Mouse (Mus musculus) hindbrain, embryonic 16.5 days (tissue): ENCODE measurements around the gene Zglp1. TPM values are rescaled to one million over a fixed set of nuclear protein-coding genes. Genes with fewer than 3 reads are reported as not detected.
A peak's percentile ranks its signal among the peaks of the same experiment; 100 is the strongest.

Source experiments
- ATAC-seq: fragments of 200-750 bp; cut with Nextera tagmentation; 2 replicates; pipeline ENCODE4 v1.8.0; 2017; ENCODE audit warnings: moderate TSS enrichment, moderate library complexity
- H3K27ac ChIP-seq: fragments of 300-500 bp; sonication (generic); 2 replicates; pipeline ENCODE4 v1.5.1; 2014; ENCODE audit warnings: low read depth, mild to moderate bottlenecking, control low read depth, low read length, moderate library complexity
- H3K27me3 ChIP-seq: fragments of 300-500 bp; sonication (generic); replicated peaks from 2 replicates; pipeline ENCODE4 v1.6.1; 2014; ENCODE audit warnings: low read length; ENCODE audit not compliant: control insufficient read depth, insufficient read depth
- H3K36me3 ChIP-seq: fragments of 300-500 bp; sonication (generic); 2 replicates; pipeline ENCODE4 v1.6.1; 2014; ENCODE audit warnings: mild to moderate bottlenecking, low read length, moderate library complexity, mixed read lengths; ENCODE audit not compliant: control insufficient read depth, insufficient read depth
- H3K4me1 ChIP-seq: fragments of 300-500 bp; sonication (generic); 2 replicates; pipeline ENCODE4 v1.6.1; 2014; ENCODE audit warnings: low read depth, low read length; ENCODE audit not compliant: control insufficient read depth, insufficient read depth
- H3K4me2 ChIP-seq: fragments of 300-500 bp; sonication (generic); 2 replicates; pipeline ENCODE4 v1.6.1; 2014; ENCODE audit warnings: mild to moderate bottlenecking, low read length, control low read depth, moderate library complexity
- H3K4me3 ChIP-seq: fragments of 300-500 bp; sonication (generic); 2 replicates; pipeline ENCODE4 v1.5.1; 2014; ENCODE audit warnings: mild to moderate bottlenecking, low read length, control low read depth, moderate library complexity
- H3K9ac ChIP-seq: fragments of 300-500 bp; sonication (generic); 2 replicates; pipeline ENCODE4 v1.6.1; 2014; ENCODE audit warnings: low read depth, mild to moderate bottlenecking, control low read depth, low read length, moderate library complexity
- H3K9me3 ChIP-seq: fragments of 300-500 bp; sonication (generic); 2 replicates; pipeline ENCODE4 v1.6.1; 2014; ENCODE audit warnings: mild to moderate bottlenecking, low read length, moderate library complexity; ENCODE audit not compliant: control insufficient read depth
- WGBS: fragments of 180-500 bp; shearing (Covaris S2); extraction: QIAGEN DNeasy Blood & Tissue Kit; methylation state at CpG from one replicate; pipeline ENCODE4 v1.1.7; 2014; 5-methylcytosine and 5-hydroxymethylcytosine counted together
- polyA plus RNA-seq: library from polyadenylated mRNA; unstranded; fragments of >200 nt; fragmentation: Nextera tagmentation; extraction: Ambion mirVana; gene quantifications from 2 replicates; pipeline ENCODE4 v1.2.1, GENCODE M21; 2015

The Zglp1 gene
- polyA plus RNA-seq, 1 experiment from 2014 or later, result 1.5 TPM

GRCm38 (mm10) chr9:21100447-21101161 is 33.7 kb upstream of the Zglp1 start:
- ATAC-seq, result peak; percentile 63
- no peaks in the 10 kb centered on the region for H3K36me3 ChIP-seq
- no peak overlapping the region for H3K4me3 ChIP-seq
- H3K27me3 ChIP-seq, result no peaks in the 10 kb centered on the region
- no peak overlapping the region for H3K9ac ChIP-seq
- H3K4me1 ChIP-seq, result no peaks in the 10 kb centered on the region
- H3K9me3 ChIP-seq, result no peaks in the 10 kb centered on the region
- no peak overlapping the region for H3K4me2 ChIP-seq
- 43% methylated on average over 15 of the region's 15 CpGs for WGBS
- no peak overlapping the region for H3K27ac ChIP-seq

- WGBS, result 89% methylated on average over 8 of the region's 8 CpGs
- Histone ChIP-seq H3K9me3 (no peaks in the 10 kb centered on the region), H3K4me2 (no peak overlapping the region), H3K4me1 (no peaks in the 10 kb centered on the region), H3K27me3 (no peaks in the 10 kb centered on the region), H3K4me3 (no peak overlapping the region), H3K36me3 (no peaks in the 10 kb centered on the region), H3K9ac (no peak overlapping the region), H3K27ac (no peak overlapping the region)
- no peak for ATAC-seq
Observed at GRCm38 (mm10) chr9:21097793-21098192, 30.9 kb upstream of the Zglp1 start.

- Histone ChIP-seq H3K4me2 (no peak overlapping the region), H3K27ac (no peak overlapping the region)
- WGBS, result 66% methylated on average over 4 of the region's 4 CpGs
Observed at GRCm38 (mm10) chr9:21095958-21096357, 29.1 kb upstream of the Zglp1 start.

GRCm38 (mm10) chr9:21093423-21093822 is 26.5 kb upstream of the Zglp1 start:
- H3K4me2 ChIP-seq, result no peak overlapping the region
- no peak overlapping the region for H3K9ac ChIP-seq
- H3K9me3 ChIP-seq, result no peaks in the 10 kb centered on the region
- H3K27me3 ChIP-seq, result no peaks in the 10 kb centered on the region
- no peak overlapping the region for H3K4me3 ChIP-seq
- WGBS, result 92% methylated on average over 9 of the region's 9 CpGs
- no peak for ATAC-seq
- H3K27ac ChIP-seq, result no peak overlapping the region
- peaks cover 6% of the 10 kb centered on the region; the same call in 1 of the 2 replicates for H3K36me3 ChIP-seq
- H3K4me1 ChIP-seq, result peaks cover 12% of the 10 kb centered on the region

More at GRCm38 (mm10) chr9:21095958-21096357, 29.1 kb upstream of the Zglp1 start:
- Histone ChIP-seq H3K4me3 (no peak overlapping the region), H3K36me3 (no peaks in the 10 kb centered on the region), H3K9me3 (no peaks in the 10 kb centered on the region), H3K4me1 (peaks cover under 1% of the 10 kb centered on the region), H3K27me3 (no peaks in the 10 kb centered on the region), H3K9ac (no peak overlapping the region)
- ATAC-seq, result no peak

GRCm38 (mm10) chr9:21091707-21092320 is 24.9 kb upstream of the Zglp1 start, which contains the start of the genes Gm38431 and Raver1:
Gm38431 (minus strand) TSS chr9:21091997.
Raver1 (minus strand) TSS chr9:21092008.
- Histone ChIP-seq H3K27ac (peak within 1 kb of the TSS; percentile 83), H3K27me3 (no peaks in the 10 kb centered on the region), H3K4me2 (peak within 1 kb of the TSS; percentile 77), H3K9ac (peak within 1 kb of the TSS; percentile 71), H3K4me3 (peak within 1 kb of the TSS; percentile 59), H3K36me3 (peaks cover 10% of the 10 kb centered on the region; the same call in 1 of the 2 replicates), H3K4me1 (peaks cover 12% of the 10 kb centered on the region), H3K9me3 (no peaks in the 10 kb centered on the region)
- under 1% methylated on average over 54 of the region's 54 CpGs for WGBS
- ATAC-seq, result peak; percentile 100

- peak; percentile 3; the same call in 1 of the 2 replicates for ATAC-seq
Observed at GRCm38 (mm10) chr9:21090972-21091706, 24.2 kb upstream of the Zglp1 start.

GRCm38 (mm10) chr9:21090537-21090936 is 23.6 kb upstream of the Zglp1 start:
- Histone ChIP-seq H3K27me3 (no peaks in the 10 kb centered on the region), H3K27ac (no peak overlapping the region), H3K4me1 (peaks cover 12% of the 10 kb centered on the region), H3K36me3 (peaks cover 16% of the 10 kb centered on the region), H3K9ac (peak overlapping the region; percentile 71), H3K4me2 (peak overlapping the region; percentile 77), H3K9me3 (no peaks in the 10 kb centered on the region), H3K4me3 (peak overlapping the region; percentile 59)
- 95% methylated on average over 1 of the region's 1 CpGs for WGBS
- ATAC-seq, result no peak

More at GRCm38 (mm10) chr9:21090972-21091706, 24.2 kb upstream of the Zglp1 start:
- Histone ChIP-seq H3K9me3 (no peaks in the 10 kb centered on the region), H3K36me3 (peaks cover 12% of the 10 kb centered on the region; the same call in 1 of the 2 replicates), H3K4me3 (peak overlapping the region; percentile 59), H3K9ac (peak overlapping the region; percentile 71), H3K27me3 (no peaks in the 10 kb centered on the region), H3K4me2 (peak overlapping the region; percentile 77), H3K27ac (peak overlapping the region; percentile 83), H3K4me1 (peaks cover 12% of the 10 kb centered on the region)
- WGBS, result 3% methylated on average over 24 of the region's 24 CpGs

- H3K36me3 ChIP-seq, result peaks cover 59% of the 10 kb centered on the region
- no peak for ATAC-seq
- H3K4me1 ChIP-seq, result no peaks in the 10 kb centered on the region
- no peak overlapping the region for H3K4me2 ChIP-seq
- no peaks in the 10 kb centered on the region for H3K27me3 ChIP-seq
- no peaks in the 10 kb centered on the region for H3K9me3 ChIP-seq
- H3K27ac ChIP-seq, result no peak overlapping the region
- H3K9ac ChIP-seq, result no peak overlapping the region
- WGBS, result 90% methylated on average over 3 of the region's 3 CpGs
- no peak overlapping the region for H3K4me3 ChIP-seq
Observed at GRCm38 (mm10) chr9:21083324-21083723, 16.4 kb upstream of the Zglp1 start.

GRCm38 (mm10) chr9:21081127-21081526 is 14.2 kb upstream of the Zglp1 start:
- H3K4me3 ChIP-seq, result no peak overlapping the region
- H3K27me3 ChIP-seq, result no peaks in the 10 kb centered on the region
- WGBS, result 80% methylated on average over 9 of the region's 9 CpGs
- peaks cover 66% of the 10 kb centered on the region for H3K36me3 ChIP-seq
- H3K27ac ChIP-seq, result no peak overlapping the region
- no peak overlapping the region for H3K4me2 ChIP-seq
- H3K4me1 ChIP-seq, result no peaks in the 10 kb centered on the region
- ATAC-seq, result no peak; the same call in 1 of the 2 replicates
- H3K9ac ChIP-seq, result no peak overlapping the region
- H3K9me3 ChIP-seq, result no peaks in the 10 kb centered on the region
